Mouse (Mus musculus) mouse embryonic stem cell (cell line): ENCODE results near the gene Psme1.

ENCODE experiments used
- in situ Hi-C, 2 experiments: fragments of 300-500 bp; cut with MboI; formaldehyde crosslinking; loops; 1 replicate in 1 of 2; 3 replicates in 1 of 2; pipeline ENCODE4 v1.14.3; 2019 to 2020; ENCODE audit warnings: low sequenced_read_pairs in 2 of 2, low pct_unique_long_range_greater_than_20kb in 1 of 2, mixed read lengths in 1 of 2; ENCODE audit not compliant: unreplicated experiment in 1 of 2

Psme1 gene

DNA sequence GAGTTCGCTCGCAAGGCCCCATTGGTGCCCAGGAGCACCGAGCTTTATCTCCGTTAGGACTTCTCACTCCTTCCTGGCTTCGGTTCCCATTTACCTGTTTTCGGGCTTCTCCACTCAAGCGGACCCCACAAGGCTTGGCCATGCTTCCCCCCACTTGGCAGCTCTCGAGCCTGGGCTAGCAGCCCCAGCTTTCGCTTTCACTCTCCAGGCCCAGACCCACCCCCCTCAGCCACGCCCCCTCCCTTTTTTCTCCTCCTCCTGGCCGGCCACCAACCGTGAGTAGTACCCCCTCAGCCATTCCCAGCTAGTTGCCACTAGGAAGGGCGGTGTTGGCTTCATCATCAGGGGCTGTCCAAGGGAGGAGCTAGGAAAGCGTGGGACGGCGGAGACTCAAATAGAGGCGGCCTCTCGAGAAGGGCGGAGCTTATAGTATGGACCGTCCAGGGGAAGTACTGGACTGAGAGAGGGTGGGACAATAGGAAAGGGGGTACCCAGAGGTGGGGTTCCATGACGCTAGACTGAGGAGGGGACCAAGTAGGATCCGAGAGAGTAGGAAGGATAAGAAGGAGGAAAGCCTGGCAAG lies 12.9 kb downstream of the Psme1 start, which contains the start of gene Psme2:
Gene Psme2, minus strand, starts transcription at position 366 of the 583 bp plus-strand sequence.
- in situ Hi-C loops: no loop called here

DNA sequence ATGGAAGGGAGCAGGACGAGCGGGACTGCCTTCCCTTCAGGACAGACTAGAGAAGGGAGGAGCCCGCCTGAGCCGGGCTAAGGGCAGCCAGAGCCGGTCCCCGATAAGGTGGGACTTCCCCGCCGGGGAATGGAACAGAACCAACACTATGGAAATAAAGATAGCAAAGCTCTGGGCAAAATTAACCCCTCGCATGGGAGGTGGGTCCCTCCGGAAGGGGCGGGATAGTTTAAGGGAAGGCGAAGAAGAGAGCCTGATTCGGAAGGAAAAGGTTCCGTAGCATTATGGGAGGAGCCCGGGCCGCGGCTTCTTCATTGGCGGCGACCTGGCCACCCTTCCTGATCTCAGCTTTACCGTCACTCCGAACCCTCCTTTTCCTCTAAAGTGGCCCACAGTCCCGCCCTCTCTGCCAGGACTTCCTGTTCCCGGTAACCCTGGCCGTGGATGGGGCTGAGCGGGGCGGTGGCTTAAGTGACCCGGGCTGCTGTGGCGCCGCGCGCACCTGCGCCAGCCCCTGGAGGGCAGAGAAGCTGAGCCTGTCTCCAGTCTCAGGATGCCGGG lies 13.5 kb downstream of the Psme1 start, which contains the start of gene Rnf31:
Gene Rnf31, plus strand, starts transcription at position 378 of the 561 bp plus-strand sequence.
- in situ Hi-C loops: no loop called here

GRCm38 (mm10) chr14:55592226-55592625 lies 14.3 kb downstream of the Psme1 start:
- in situ Hi-C loops: no loop called here

DNA sequence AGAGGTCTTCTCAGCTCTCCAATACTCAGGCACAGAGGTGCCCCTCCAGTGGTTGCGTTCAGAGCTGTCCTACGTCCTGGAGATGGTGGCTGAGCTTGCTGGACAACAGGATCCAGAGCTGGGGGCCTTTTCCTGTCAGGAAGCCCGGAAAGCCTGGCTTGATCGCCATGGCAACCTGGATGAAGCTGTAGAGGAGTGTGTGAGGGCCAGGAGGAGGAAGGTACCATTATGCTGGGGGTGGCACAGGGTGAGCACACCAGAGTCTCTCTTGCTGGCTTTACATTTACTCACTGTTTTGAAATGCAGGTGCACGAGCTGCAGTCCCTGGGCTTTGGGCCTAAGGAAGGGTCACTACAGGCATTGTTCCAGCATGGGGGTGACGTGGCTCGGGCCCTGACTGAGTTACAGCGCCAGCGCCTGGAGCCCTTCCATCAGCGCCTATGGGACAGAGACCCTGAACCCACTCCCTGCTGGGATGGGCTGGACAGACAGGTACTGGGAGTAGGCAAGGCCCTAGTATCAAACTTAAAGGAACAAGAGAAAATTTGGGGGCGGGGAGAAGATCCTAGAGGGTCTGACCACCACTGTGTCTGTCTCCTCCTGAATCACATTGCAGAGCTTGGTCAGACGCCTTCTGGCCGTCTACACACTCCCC lies 18.2 kb downstream of the Psme1 start:
- in situ Hi-C loops: no loop called here

GRCm38 (mm10) chr14:55598521-55599390 lies 20.8 kb downstream of the Psme1 start:
- in situ Hi-C loops: no loop called here

GRCm38 (mm10) chr14:55603271-55603632 lies 25.3 kb downstream of the Psme1 start, which contains the start of gene Irf9:
TSS of gene Irf9 (plus strand) at chr14:55603571.
- in situ Hi-C loops: no loop called here

DNA sequence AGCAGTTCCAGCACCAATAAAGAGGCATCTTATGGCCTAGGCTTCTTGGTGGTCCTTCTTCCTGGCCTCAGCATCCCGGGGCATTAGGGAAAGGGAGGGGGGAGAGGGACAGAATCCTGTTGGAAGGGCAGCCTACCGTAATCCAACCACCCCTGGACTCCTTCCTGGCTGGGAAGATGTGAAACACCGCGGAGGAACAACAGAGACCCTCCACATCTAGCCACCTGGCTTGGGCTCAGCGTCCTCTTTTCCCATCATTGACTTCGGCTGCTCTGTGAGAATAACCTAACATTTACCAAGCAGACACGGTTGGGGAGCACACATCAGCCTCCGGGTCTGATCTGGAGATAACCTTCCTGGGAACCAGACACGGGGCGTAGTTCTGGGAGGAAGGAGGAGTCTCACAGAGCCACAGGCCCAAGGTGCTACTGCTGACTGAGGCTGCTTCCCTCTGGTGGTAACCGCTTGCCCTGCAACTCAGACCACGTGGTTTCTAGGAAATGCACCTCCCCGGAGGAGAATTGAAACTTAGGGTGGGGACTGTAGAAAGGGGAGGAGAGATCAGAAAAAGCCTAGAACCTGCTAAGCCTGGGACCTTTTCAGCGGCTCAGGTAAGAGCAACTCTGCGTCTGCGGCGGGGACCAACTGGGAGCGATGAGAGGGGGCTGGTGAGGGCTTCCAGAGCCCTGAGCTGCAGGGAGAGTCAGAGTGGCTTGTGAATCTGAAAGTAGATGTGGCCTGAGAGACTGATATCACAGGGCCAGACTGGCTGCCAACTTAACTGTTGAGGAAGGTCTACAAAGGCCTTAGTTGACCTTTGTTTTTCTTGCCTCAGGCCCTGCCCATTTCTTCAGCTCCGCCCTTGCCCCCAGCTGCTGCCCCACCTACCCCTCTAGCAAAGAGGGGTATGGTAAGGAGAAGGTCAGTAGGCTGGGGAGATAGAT lies 26.0 kb downstream of the Psme1 start:
- in situ Hi-C loops: no loop called here

- in situ Hi-C loops: no loop called here
These were observed 26.9 kb downstream of the Psme1 start for GRCm38 (mm10) chr14:55604823-55605222.

GRCm38 (mm10) chr14:55605743-55606459 lies 28.0 kb downstream of the Psme1 start:
- in situ Hi-C loops: no loop called here

GRCm38 (mm10) chr14:55608339-55608738 lies 30.4 kb downstream of the Psme1 start:
- in situ Hi-C loops: no loop called here

DNA sequence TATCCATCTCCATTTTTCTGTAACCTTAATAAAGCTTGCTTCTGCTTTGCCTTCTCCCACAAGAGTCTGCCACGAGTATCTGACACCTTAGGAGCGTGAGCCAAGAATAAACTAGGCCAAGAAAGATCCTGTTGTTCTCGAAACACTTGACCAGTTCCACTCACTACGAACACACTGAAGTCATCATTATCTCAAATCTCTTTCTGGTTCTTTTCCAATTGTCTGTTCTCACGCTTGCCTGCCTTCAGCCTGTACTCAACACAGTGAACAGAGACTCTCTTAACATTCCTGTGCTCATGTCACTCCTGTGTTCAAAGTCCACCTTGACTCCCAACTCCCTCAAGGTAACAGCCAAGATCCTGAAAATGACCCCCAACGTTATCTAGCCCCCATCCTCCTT lies 35.4 kb downstream of the Psme1 start:
- in situ Hi-C loops: no loop called here

- in situ Hi-C loops: no loop called here
These were observed 36.7 kb downstream of the Psme1 start for GRCm38 (mm10) chr14:55614565-55615178.

DNA sequence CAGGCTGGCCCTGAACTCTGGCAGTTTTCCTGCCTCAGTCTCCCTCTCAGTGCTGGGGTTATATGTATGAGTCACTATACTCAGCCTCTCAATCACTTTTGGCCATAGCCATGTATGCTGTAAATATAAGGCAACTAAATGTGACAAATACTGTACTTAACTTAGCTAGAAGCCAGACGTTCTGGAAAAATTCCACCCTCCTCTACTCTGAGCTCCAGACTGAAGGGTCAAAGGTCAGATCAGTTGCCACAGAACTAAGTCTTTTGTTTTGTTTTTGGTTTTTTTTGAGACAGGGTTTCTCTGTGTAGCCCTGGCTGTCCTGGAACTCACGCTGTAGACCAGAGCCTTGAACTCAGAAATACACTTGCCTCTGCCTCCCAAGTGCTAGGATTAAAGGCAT lies 38.0 kb downstream of the Psme1 start:
- in situ Hi-C loops: no loop called here

- in situ Hi-C loops: no loop called here
These were observed 38.9 kb downstream of the Psme1 start for GRCm38 (mm10) chr14:55616844-55617243.

GRCm38 (mm10) chr14:55617822-55618221 lies 39.9 kb downstream of the Psme1 start, which contains the start of gene Rec8:
TSS of gene Rec8 (plus strand) at chr14:55618037.
- in situ Hi-C loops: no loop called here

- in situ Hi-C loops: no loop called here
These were observed 40.7 kb downstream of the Psme1 start for GRCm38 (mm10) chr14:55618486-55619195.
